Mouse (Mus musculus) limb, embryonic 11.5 days (tissue): ENCODE measurements around the gene Ltbp1. TPM values are rescaled to one million over a fixed set of nuclear protein-coding genes. Genes with fewer than 3 reads are reported as not detected.

Source experiments
- ATAC-seq: fragments of 200-750 bp; cut with Nextera tagmentation; 2 replicates; pipeline ENCODE4 v1.8.0; 2017; ENCODE audit warnings: low read depth; ENCODE audit not compliant: insufficient number of reproducible peaks, low FRiP score, low TSS enrichment
- DNase-seq: peaks from one replicate; pipeline ENCODE4 v3.0.0-alpha.2; 2015; ENCODE audit warnings: low spot score
- H3K27ac ChIP-seq: fragments of 300-500 bp; sonication (generic); replicated peaks from 2 replicates; pipeline ENCODE4 v1.5.1; 2014; ENCODE audit warnings: low read depth, mild to moderate bottlenecking, low read length
- H3K27me3 ChIP-seq: fragments of 300-500 bp; sonication (generic); 2 replicates; pipeline ENCODE4 v1.6.1; 2014; ENCODE audit warnings: mild to moderate bottlenecking, low read length, mixed read lengths; ENCODE audit not compliant: control insufficient read depth, insufficient read depth
- H3K36me3 ChIP-seq: fragments of 300-500 bp; sonication (generic); 2 replicates; pipeline ENCODE4 v1.6.1; 2014; ENCODE audit warnings: mild to moderate bottlenecking, low read length, moderate library complexity, mixed read lengths; ENCODE audit not compliant: control insufficient read depth, insufficient read depth
- H3K4me1 ChIP-seq: fragments of 300-500 bp; sonication (generic); 2 replicates; pipeline ENCODE4 v1.6.1; 2014; ENCODE audit warnings: low read length, mixed read lengths; ENCODE audit not compliant: control insufficient read depth, insufficient read depth
- H3K4me2 ChIP-seq: fragments of 300-500 bp; sonication (generic); 2 replicates; pipeline ENCODE4 v1.6.1; 2014; ENCODE audit warnings: low read depth, mild to moderate bottlenecking, moderate library complexity; ENCODE audit not compliant: severe bottlenecking
- H3K4me3 ChIP-seq: fragments of 300-500 bp; sonication (generic); 2 replicates; pipeline ENCODE4 v1.5.1; 2014; ENCODE audit warnings: low read depth, low read length
- H3K9ac ChIP-seq: fragments of 300-500 bp; sonication (generic); 2 replicates; pipeline ENCODE4 v1.6.1; 2014; ENCODE audit warnings: mild to moderate bottlenecking, low read length
- H3K9me3 ChIP-seq: fragments of 300-500 bp; sonication (generic); 2 replicates; pipeline ENCODE4 v1.6.1; 2016; ENCODE audit warnings: low read length; ENCODE audit not compliant: control insufficient read depth
- WGBS: fragments of 180-500 bp; shearing (Covaris S2); extraction: QIAGEN DNeasy Blood & Tissue Kit; methylation state at CpG from one replicate; pipeline ENCODE4 v1.1.7; 2014; 5-methylcytosine and 5-hydroxymethylcytosine counted together
- polyA plus RNA-seq: library from polyadenylated mRNA; unstranded; fragments of >200 nt; fragmentation: Nextera tagmentation; extraction: Ambion mirVana; gene quantifications from 2 replicates; pipeline ENCODE4 v1.2.1, GENCODE M21; 2014

The Ltbp1 gene
- polyA plus RNA-seq, 1 experiment from 2014 or later: 29.8 TPM

DNA sequence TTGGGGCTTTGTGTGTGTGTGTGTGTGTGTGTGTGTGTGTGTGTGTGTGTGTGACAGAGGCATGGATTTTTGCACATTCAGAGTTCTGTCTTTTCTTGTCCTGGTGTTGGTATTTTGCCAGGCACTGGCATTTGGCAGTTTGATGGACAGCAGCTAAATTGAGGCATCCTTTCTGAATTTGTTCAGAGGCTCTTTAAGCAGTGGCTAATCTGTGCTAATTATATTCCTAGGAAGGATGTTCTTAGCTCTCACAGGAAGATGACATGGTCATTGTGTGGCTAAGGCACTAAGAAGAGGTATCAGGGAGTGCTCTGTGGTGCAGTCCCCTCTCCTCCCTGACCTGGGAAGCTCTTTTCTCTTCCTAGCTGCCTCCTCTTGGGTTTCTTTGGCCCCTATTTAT, 77.1 kb downstream of the Ltbp1 start:
- no peak for ATAC-seq
- H3K27ac ChIP-seq: no peak overlapping the region
- no peak for DNase-seq
- no peaks in the 10 kb centered on the region for H3K4me1 ChIP-seq
- H3K36me3 ChIP-seq: no peaks in the 10 kb centered on the region
- H3K27me3 ChIP-seq: no peaks in the 10 kb centered on the region
- H3K4me2 ChIP-seq: no peak overlapping the region
- H3K4me3 ChIP-seq: no peak overlapping the region
- no peak overlapping the region for H3K9ac ChIP-seq
- H3K9me3 ChIP-seq: no peaks in the 10 kb centered on the region

DNA sequence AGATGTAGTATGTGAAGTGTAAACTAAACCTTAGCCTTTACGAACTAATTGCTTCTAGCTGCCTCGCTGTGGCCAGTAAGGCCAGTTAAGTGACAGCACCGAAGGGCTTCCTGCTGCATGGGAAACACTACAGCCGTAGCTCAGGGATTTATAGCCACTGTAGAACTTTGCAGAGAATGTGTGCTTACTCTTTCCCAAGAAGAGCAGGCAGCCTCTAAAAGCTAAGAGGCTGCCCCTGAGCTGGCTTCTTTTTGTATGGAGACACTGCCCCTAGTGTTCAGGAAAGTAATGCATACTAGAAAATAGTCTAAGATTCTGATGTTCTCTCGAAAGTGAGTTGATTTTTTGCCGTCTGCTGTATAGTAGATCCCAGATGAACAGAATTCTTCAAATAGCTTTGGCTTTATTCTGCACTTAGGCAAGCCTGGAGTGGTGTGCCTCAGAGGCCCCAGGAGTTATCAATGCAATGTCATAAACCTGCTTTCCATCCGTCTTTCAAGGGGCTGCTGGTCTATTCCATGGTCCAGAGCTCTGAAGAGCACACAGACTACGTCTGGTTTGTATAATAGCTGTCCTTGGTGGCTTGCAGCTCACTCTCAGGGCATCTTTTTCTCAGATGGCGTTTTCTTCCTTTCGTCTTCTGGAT, 82.1 kb downstream of the Ltbp1 start:
- no peak overlapping the region for H3K9ac ChIP-seq
- H3K9me3 ChIP-seq: no peaks in the 10 kb centered on the region
- no peak overlapping the region for H3K4me2 ChIP-seq
- no peak overlapping the region for H3K4me3 ChIP-seq
- H3K36me3 ChIP-seq: no peaks in the 10 kb centered on the region
- H3K27ac ChIP-seq: no peak overlapping the region
- DNase-seq (no peak), ATAC-seq (no peak)
- 33% methylated on average over 10 of the region's 10 CpGs for WGBS
- no peaks in the 10 kb centered on the region for H3K27me3 ChIP-seq
- H3K4me1 ChIP-seq: no peaks in the 10 kb centered on the region

DNA sequence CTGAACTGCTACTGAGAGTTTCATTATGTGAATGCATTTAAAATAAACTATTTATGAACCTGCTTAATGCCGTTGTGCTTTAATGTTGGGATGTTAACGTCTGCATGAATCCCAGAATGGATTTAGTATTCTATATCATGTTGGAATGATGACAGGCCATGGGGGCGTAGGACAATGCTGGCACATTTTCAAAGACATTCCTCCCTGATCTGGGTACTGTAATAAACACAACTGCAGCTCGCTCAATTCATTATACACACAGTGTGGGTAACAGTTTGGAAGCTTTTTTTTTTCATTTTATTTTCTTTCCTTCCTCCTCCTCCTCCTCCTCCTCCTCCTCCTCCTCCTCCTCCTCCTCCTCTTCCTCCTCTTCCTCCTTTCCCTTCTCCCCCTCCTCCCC, 82.9 kb downstream of the Ltbp1 start:
- no peak overlapping the region for H3K9ac ChIP-seq
- no peak overlapping the region for H3K27ac ChIP-seq
- H3K4me2 ChIP-seq: no peak overlapping the region
- no peaks in the 10 kb centered on the region for H3K36me3 ChIP-seq
- no peak overlapping the region for H3K4me3 ChIP-seq
- ATAC-seq (no peak), DNase-seq (no peak)
- WGBS: 81% methylated on average over 4 of the region's 4 CpGs
- H3K27me3 ChIP-seq: no peaks in the 10 kb centered on the region
- H3K4me1 ChIP-seq: no peaks in the 10 kb centered on the region
- H3K9me3 ChIP-seq: no peaks in the 10 kb centered on the region

DNA sequence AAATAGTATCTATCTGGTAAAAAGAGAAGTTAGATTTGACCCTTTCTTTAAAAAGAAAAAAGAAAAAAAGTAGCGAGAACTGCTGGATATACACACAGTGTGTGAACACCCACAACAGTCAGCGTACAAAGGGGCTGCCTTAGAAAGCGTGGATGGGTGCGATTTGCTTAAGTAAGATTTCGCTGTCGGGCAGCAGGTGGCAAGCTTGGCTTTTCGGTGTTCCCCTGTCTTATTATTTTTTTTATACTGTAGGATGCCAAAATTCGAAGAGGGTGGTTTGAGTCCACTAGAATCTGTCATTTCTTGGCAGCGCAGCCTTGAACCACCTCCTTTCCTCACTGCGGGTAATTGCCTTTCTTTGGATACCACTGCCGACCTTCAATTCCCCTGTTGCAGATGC, 83.4 kb downstream of the Ltbp1 start:
- Histone ChIP-seq H3K27ac (no peak overlapping the region), H3K4me2 (no peak overlapping the region), H3K4me1 (no peaks in the 10 kb centered on the region), H3K36me3 (no peaks in the 10 kb centered on the region), H3K9ac (no peak overlapping the region), H3K27me3 (no peaks in the 10 kb centered on the region), H3K9me3 (no peaks in the 10 kb centered on the region), H3K4me3 (no peak overlapping the region)
- ATAC-seq (no peak), DNase-seq (no peak)
- WGBS: 86% methylated on average over 11 of the region's 11 CpGs

DNA sequence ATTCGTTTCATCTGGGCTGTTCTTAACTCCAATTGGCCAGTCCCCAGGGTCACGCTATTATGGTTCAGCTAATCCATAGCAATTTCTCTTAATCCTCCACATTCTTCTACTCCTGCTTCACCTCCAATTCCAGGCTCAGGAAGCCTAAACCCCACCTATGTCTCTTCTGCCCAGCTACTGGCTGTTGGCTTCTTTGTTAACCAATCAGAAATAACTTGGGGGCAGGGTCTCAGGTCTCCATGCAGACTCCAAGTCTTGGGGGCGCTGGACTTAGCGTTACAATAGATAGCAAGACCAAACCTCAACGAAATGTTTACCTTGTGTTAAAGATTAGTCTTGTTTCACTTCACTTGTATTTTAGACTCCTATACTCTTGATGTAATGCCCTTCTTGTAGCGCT, 85.2 kb downstream of the Ltbp1 start:
- Histone ChIP-seq H3K4me3 (no peak overlapping the region), H3K27me3 (no peaks in the 10 kb centered on the region), H3K36me3 (no peaks in the 10 kb centered on the region), H3K9me3 (no peaks in the 10 kb centered on the region), H3K9ac (no peak overlapping the region), H3K4me2 (no peak overlapping the region), H3K27ac (no peak overlapping the region), H3K4me1 (no peaks in the 10 kb centered on the region)
- 82% methylated on average over 6 of the region's 6 CpGs for WGBS
- ATAC-seq (no peak), DNase-seq (no peak)

DNA sequence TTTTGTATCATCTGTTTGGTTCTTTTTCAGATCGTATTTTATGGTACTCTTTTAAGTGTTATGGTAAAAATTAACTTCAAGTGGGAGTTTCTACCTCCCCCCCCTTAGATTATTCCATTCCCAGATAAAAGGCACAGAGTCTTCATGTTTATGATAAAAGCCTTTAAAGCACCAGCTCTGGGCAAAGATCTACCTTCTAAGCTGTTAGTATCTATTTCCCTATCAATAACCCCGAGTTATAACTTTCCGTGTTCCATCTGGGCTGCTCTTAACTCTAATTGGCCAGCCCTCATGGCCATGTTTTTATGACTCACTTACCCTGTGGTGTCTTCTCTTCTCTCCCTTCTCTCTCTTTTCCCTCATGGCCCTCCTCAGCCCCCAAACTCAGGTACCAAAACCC, 88.2 kb downstream of the Ltbp1 start:
- no peaks in the 10 kb centered on the region for H3K9me3 ChIP-seq
- DNase-seq (no peak), ATAC-seq (no peak)
- H3K9ac ChIP-seq: no peak overlapping the region
- H3K27me3 ChIP-seq: no peaks in the 10 kb centered on the region
- no peaks in the 10 kb centered on the region for H3K36me3 ChIP-seq
- no peak overlapping the region for H3K4me3 ChIP-seq
- H3K4me2 ChIP-seq: no peak overlapping the region
- H3K27ac ChIP-seq: no peak overlapping the region
- WGBS: 88% methylated on average over 3 of the region's 3 CpGs
- H3K4me1 ChIP-seq: no peaks in the 10 kb centered on the region

DNA sequence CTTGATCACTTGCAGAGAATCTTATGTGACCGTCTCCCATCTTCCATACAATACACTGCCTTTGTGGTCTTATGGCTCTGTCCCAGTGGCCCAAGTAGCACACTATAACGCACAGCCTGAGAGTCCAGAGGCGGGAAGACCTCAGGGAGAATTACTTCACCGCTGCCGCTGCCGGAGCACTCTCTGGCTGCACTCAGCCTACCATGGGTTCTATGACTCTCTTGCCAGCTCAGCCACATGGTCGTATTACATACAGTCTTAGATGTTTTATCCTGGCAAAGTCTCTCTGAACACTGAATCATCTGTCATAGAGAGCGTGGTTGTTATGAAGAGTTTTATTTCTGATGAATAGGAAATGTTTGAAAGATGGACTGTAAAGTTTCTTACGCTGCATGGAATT, 89.2 kb downstream of the Ltbp1 start:
- Histone ChIP-seq H3K4me1 (no peaks in the 10 kb centered on the region), H3K36me3 (no peaks in the 10 kb centered on the region), H3K27ac (no peak overlapping the region), H3K27me3 (no peaks in the 10 kb centered on the region), H3K4me3 (no peak overlapping the region), H3K9ac (no peak overlapping the region), H3K4me2 (no peak overlapping the region), H3K9me3 (no peaks in the 10 kb centered on the region)
- WGBS: 92% methylated on average over 9 of the region's 9 CpGs
- ATAC-seq (no peak), DNase-seq (no peak)

DNA sequence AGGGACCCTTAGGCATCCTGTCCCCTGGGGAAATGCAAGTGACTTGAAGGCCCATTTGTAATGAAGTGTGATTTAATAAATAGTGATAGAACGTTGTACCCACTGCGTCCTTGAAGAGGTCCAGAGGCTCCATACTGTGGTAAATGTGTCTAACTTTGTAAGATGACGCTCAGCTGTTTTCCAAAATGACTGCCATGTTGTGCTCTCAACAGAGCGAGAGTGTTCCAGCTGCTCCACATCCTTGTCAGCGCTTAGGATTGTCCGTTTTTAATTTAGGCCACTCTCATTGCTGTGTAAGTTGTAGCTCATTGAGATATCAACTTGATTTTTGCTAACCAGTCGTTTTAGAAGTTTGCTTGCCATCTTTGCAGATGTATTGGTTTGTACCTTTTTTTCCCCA, 91.4 kb downstream of the Ltbp1 start:
- no peak overlapping the region for H3K4me3 ChIP-seq
- no peak overlapping the region for H3K27ac ChIP-seq
- H3K9me3 ChIP-seq: no peaks in the 10 kb centered on the region
- WGBS: 75% methylated on average over 7 of the region's 7 CpGs
- DNase-seq: no peak
- H3K9ac ChIP-seq: no peak overlapping the region
- H3K4me2 ChIP-seq: no peak overlapping the region
- no peak for ATAC-seq
- 0 out of 2 replicates have a peak, but pooled peaks cover 8% of the 10 kb centered on the region for H3K4me1 ChIP-seq
- H3K27me3 ChIP-seq: no peaks in the 10 kb centered on the region
- H3K36me3 ChIP-seq: no peaks in the 10 kb centered on the region

DNA sequence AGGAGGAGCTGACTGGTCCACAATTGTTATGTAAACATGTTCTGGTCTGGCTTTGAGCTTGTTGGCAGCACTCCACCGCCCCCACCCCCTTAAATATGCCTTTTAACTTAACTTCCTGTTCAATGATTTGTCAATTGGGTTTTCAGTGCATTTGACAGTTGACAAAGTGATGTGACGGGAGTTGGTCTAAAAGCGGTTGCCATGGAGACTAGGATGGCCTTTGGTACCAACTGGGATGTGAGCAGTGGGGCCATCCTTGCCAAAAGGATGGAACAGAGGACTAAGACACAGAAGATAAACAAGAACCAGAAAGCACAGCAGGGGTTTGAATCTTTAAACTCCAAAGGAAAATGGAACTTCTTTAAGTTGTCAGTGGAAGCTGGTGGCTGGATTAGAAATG, 92.0 kb downstream of the Ltbp1 start:
- no peak overlapping the region for H3K4me2 ChIP-seq
- no peaks in the 10 kb centered on the region for H3K9me3 ChIP-seq
- H3K36me3 ChIP-seq: no peaks in the 10 kb centered on the region
- no peaks in the 10 kb centered on the region for H3K27me3 ChIP-seq
- no peak overlapping the region for H3K9ac ChIP-seq
- 0 out of 2 replicates have a peak, but pooled peaks cover 14% of the 10 kb centered on the region for H3K4me1 ChIP-seq
- H3K4me3 ChIP-seq: no peak overlapping the region
- DNase-seq (no peak), ATAC-seq (no peak)
- 77% methylated on average over 3 of the region's 3 CpGs for WGBS
- H3K27ac ChIP-seq: no peak overlapping the region
